Mouse (Mus musculus): ENCODE measurements at regions not wholly inside any gene's neighbourhood (a gene's known extent, or its start where the extent isn't known, plus 50 kb on each side); places are given as distances from the start of the nearest gene placed in this dataset.

DNA sequence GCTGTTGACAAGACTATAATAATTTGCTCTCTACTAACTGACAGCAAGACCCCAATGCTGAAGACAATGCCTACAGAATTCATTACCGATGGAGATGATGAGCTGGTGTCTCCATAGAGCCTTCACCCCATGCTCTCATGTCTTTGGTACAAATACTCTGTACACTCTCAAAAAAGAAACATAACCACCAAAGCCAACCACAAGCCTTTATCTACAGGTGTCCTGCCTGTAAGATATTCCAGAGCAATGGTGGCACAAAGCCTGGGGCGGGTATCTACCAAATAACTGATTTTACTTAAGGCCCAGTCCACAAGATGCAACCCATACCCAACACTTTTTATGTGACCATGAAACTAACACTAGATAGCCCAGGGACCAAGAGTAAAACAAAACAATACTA lies 273.1 kb downstream of the Rpl36a-ps1 start:
- TF ChIP-seq CTCF (IDR thresholded peaks at IDR 0.05; ENCODE audit: insufficient read depth, low read length) = no peak
- no peak for TF ChIP-seq POLR2A (IDR thresholded peaks at IDR 0.05; ENCODE audit: borderline replicate concordance, extremely low read depth, low read depth, low read length)
